Mouse (Mus musculus) thymus, adult 2 months (tissue): Measurements from ENCODE around the gene Mblac1.

Source experiments
- CTCF ChIP-seq: fragments of 200-500 bp; IDR thresholded peaks from 2 replicates; pipeline ENCODE4 v1.5.1; 2012; ENCODE audit warnings: mild to moderate bottlenecking, control low read depth, low read length, moderate library complexity, borderline replicate concordance; ENCODE audit not compliant: control insufficient read depth, poor library complexity, insufficient read depth; ENCODE audit errors: extremely low read depth
- POLR2A ChIP-seq: fragments of 200-500 bp; IDR thresholded peaks from 2 replicates; pipeline ENCODE4 v1.6.1; 2012; ENCODE audit warnings: mild to moderate bottlenecking, low read length, control low read depth, moderate library complexity; ENCODE audit not compliant: control insufficient read depth, poor library complexity, insufficient read depth; ENCODE audit errors: extremely low read depth

DNA sequence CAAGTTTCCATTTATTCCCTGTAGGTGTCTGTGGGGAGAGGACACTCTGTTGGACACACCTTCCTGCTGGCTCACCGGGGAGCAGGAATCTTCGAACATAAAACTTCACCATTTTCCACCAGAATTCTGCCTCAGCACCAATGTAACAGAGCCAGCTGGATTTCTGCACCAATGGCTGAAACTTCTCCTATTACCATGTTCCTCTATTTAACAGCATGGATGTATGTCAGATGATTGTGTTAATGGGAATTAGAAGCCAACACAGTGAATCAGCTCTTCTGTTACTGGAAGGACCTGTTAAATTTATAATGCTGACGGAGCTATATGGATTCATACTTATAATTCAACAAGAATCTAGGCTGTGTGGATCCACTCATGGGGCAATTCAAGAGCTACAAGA, 35.4 kb downstream of the Mblac1 start:
- TF ChIP-seq CTCF, result no peak
- no peak for TF ChIP-seq POLR2A
